Comparison of ENCODE assay signal across 22 mouse cellular contexts in the genomic region with DNA sequence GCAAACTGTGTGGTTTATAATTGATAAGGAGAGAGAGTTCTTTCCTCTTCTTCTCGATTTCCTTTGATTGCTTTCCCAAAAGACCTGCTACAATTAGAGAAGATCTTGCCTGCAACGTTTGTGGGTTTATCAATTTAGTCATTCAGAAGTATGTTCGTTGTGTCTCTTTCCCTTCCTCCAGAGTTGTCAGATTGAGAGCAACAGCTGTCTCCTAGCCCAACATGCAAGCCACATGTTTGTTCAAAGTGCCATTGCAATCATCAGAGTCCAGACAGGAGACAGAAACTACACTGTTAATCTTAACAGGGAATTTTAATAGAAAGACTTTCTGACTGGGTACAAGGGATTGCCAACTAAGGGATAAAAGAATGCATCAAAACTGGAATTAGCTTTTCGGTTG.
"Had no signal": no experiment of that assay in that cellular context is flagged by ENCODE, and none has a peak within 500 bp of the region (broad histone marks: within the 10 kb centered on the region; RNA-seq: fewer than 3 reads in every experiment).

No protein-coding gene starts in this region.

- H3K9ac ChIP-seq: heart, embryonic 12.5 days; heart, embryonic 15.5 days; hindbrain, embryonic 13.5 days; hindbrain, embryonic 15.5 days; kidney, embryonic 15.5 days; limb, embryonic 12.5 days; liver, embryonic 13.5 days; liver, embryonic 15.5 days; liver, postnatal 0 days had no signal

- H3K9me3 ChIP-seq: heart, embryonic 12.5 days; heart, embryonic 15.5 days; hindbrain, embryonic 13.5 days; hindbrain, embryonic 15.5 days; kidney, embryonic 15.5 days; limb, embryonic 10.5 days; limb, embryonic 12.5 days; liver, embryonic 13.5 days; liver, embryonic 15.5 days had no signal

- ATAC-seq: hindbrain, postnatal 0 days; intestine, embryonic 16.5 days; liver, postnatal 0 days had no signal

- H3K27ac ChIP-seq: heart, adult 2 months; heart, embryonic 15.5 days; hindbrain, embryonic 13.5 days; hindbrain, embryonic 15.5 days; hindbrain, postnatal 0 days; kidney, embryonic 15.5 days; kidney, postnatal 0 days; left cerebral cortex, adult 2 months; limb, embryonic 10.5 days; limb, embryonic 12.5 days; liver, embryonic 13.5 days; liver, embryonic 15.5 days had no signal

- H3K36me3 ChIP-seq: heart, embryonic 12.5 days; heart, embryonic 15.5 days; hindbrain, embryonic 13.5 days; hindbrain, embryonic 15.5 days; kidney, embryonic 15.5 days; limb, embryonic 10.5 days; limb, embryonic 12.5 days; liver, embryonic 13.5 days; liver, embryonic 15.5 days had no signal

- H3K4me1 ChIP-seq: limb, embryonic 12.5 days; liver, embryonic 13.5 days; liver, embryonic 15.5 days had no signal

- H3K4me3 ChIP-seq: heart, adult 2 months; heart, embryonic 12.5 days; heart, embryonic 15.5 days; hindbrain, embryonic 13.5 days; hindbrain, embryonic 15.5 days; kidney, embryonic 15.5 days; left cerebral cortex, adult 2 months; limb, embryonic 10.5 days; limb, embryonic 12.5 days; liver, embryonic 13.5 days; liver, embryonic 15.5 days had no signal

- H3K4me2 ChIP-seq: heart, embryonic 12.5 days; heart, embryonic 15.5 days; hindbrain, embryonic 13.5 days; hindbrain, embryonic 15.5 days; limb, embryonic 12.5 days; liver, embryonic 11.5 days; liver, embryonic 13.5 days; liver, embryonic 15.5 days had no signal

- H3K27me3 ChIP-seq: heart, embryonic 12.5 days; heart, embryonic 15.5 days; hindbrain, embryonic 13.5 days; hindbrain, embryonic 15.5 days; kidney, embryonic 15.5 days; limb, embryonic 12.5 days; liver, embryonic 13.5 days; liver, embryonic 15.5 days had no signal

- DNase-seq: gastrocnemius, postnatal 14 days; gastrocnemius, postnatal 36 days; heart, adult 11 months; heart, adult 2 months; heart, postnatal 36 days; kidney, adult 11 months; liver; liver, embryonic 13.5 days; liver, postnatal 0 days had no signal
